Mouse (Mus musculus) stomach, postnatal 0 days (tissue): ENCODE measurements around the gene Vamp8. TPM values are rescaled to one million over a fixed set of nuclear protein-coding genes. Genes with fewer than 3 reads are reported as not detected.
A peak's percentile ranks its signal among the peaks of the same experiment; 100 is the strongest.

ENCODE experiments used
- ATAC-seq: fragments of 200-750 bp; cut with Nextera tagmentation; 2 replicates; pipeline ENCODE4 v1.8.0; 2017; ENCODE audit not compliant: low FRiP score, low TSS enrichment
- DNase-seq: peaks from one replicate; pipeline ENCODE4 v3.0.0-alpha.2; 2016; ENCODE audit warnings: low spot score
- H3K27ac ChIP-seq: fragments of 300-500 bp; sonication (generic); replicated peaks from 2 replicates; pipeline ENCODE4 v1.5.1; 2014; ENCODE audit warnings: mild to moderate bottlenecking, control low read depth
- H3K27me3 ChIP-seq: fragments of 300-500 bp; sonication (generic); 2 replicates; pipeline ENCODE4 v1.6.1; 2014; ENCODE audit warnings: low read length; ENCODE audit not compliant: control insufficient read depth, insufficient read depth
- H3K36me3 ChIP-seq: fragments of 300-500 bp; sonication (generic); 2 replicates; pipeline ENCODE4 v1.6.1; 2014; ENCODE audit warnings: low read length, mixed read lengths; ENCODE audit not compliant: control insufficient read depth, insufficient read depth
- H3K4me1 ChIP-seq: fragments of 300-500 bp; sonication (generic); replicated peaks from 2 replicates; pipeline ENCODE4 v1.6.1; 2014; ENCODE audit warnings: antibody characterized with exemption; ENCODE audit not compliant: control insufficient read depth, insufficient read depth
- H3K4me2 ChIP-seq: fragments of 300-500 bp; sonication (generic); replicated peaks from 2 replicates; pipeline ENCODE4 v1.6.1; 2014; ENCODE audit warnings: low read depth, mild to moderate bottlenecking, control low read depth, moderate library complexity
- H3K4me3 ChIP-seq: fragments of 300-500 bp; sonication (generic); 2 replicates; pipeline ENCODE4 v1.5.1; 2014; ENCODE audit warnings: low read depth, low read length, control low read depth
- H3K9ac ChIP-seq: fragments of 300-500 bp; sonication (generic); 2 replicates; pipeline ENCODE4 v1.6.1; 2014; ENCODE audit warnings: mild to moderate bottlenecking, low read length, control low read depth, mixed read lengths
- H3K9me3 ChIP-seq: fragments of 300-500 bp; sonication (generic); 2 replicates; pipeline ENCODE4 v1.6.1; 2016; ENCODE audit warnings: low read length; ENCODE audit not compliant: control insufficient read depth
- CTCF ChIP-seq: IDR thresholded peaks from 2 replicates; pipeline ENCODE4 v1.5.1; 2016; ENCODE audit warnings: antibody characterized with exemption, low read depth, mild to moderate bottlenecking, moderate library complexity
- EP300 ChIP-seq: optimal IDR thresholded peaks from 2 replicates; pipeline ENCODE3; 2016; ENCODE audit warnings: antibody characterized with exemption
- WGBS: fragments of 180-500 bp; shearing (Covaris S2); extraction: QIAGEN DNeasy Blood & Tissue Kit; methylation state at CpG from one replicate; pipeline ENCODE4 v1.1.7; 2014; 5-methylcytosine and 5-hydroxymethylcytosine counted together
- polyA plus RNA-seq: library from polyadenylated mRNA; unstranded; fragments of >200 nt; fragmentation: Nextera tagmentation; extraction: Ambion mirVana; gene quantifications from 2 replicates; pipeline ENCODE4 v1.2.1, GENCODE M21; 2015

The Vamp8 gene
- polyA plus RNA-seq, 1 experiment from 2014 or later, result 368 TPM

GRCm38 (mm10) chr6:72430989-72431921, 40.8 kb upstream of the Vamp8 start:
- DNase-seq (no peak), ATAC-seq (peak; percentile 36)
- Histone ChIP-seq H3K9me3 (no peaks in the 10 kb centered on the region), H3K4me2 (no peak overlapping the region), H3K9ac (no peak overlapping the region), H3K4me3 (no peak overlapping the region), H3K36me3 (peaks cover 9% of the 10 kb centered on the region), H3K4me1 (no peaks in the 10 kb centered on the region), H3K27ac (0 out of 2 replicates have a peak overlapping the region, but pooled peaks have one; percentile 24), H3K27me3 (no peaks in the 10 kb centered on the region)
- WGBS, result 36% methylated on average over 5 of the region's 5 CpGs
- TF ChIP-seq EP300 (no peak), CTCF (0 out of 2 replicates have a peak, but pooled peaks have one; percentile 11)

GRCm38 (mm10) chr6:72429061-72429842, 38.7 kb upstream of the Vamp8 start:
- Histone ChIP-seq H3K9me3 (no peaks in the 10 kb centered on the region), H3K36me3 (peaks cover 19% of the 10 kb centered on the region), H3K4me3 (no peak overlapping the region), H3K4me2 (no peak overlapping the region), H3K9ac (no peak overlapping the region), H3K4me1 (no peaks in the 10 kb centered on the region), H3K27me3 (no peaks in the 10 kb centered on the region), H3K27ac (no peak overlapping the region)
- 84% methylated on average over 21 of the region's 21 CpGs for whole genome bisulfite sequencing
- DNase-seq, result no peak
- ATAC-seq, result no peak
- TF ChIP-seq CTCF (no peak), EP300 (no peak)

GRCm38 (mm10) chr6:72428036-72428435, 37.5 kb upstream of the Vamp8 start:
- ATAC-seq (peak; percentile 69), DNase-seq (peak; percentile 83)
- Histone ChIP-seq H3K4me3 (no peak overlapping the region), H3K9ac (no peak overlapping the region), H3K27ac (no peak overlapping the region), H3K4me1 (no peaks in the 10 kb centered on the region), H3K36me3 (peaks cover 27% of the 10 kb centered on the region), H3K27me3 (no peaks in the 10 kb centered on the region), H3K9me3 (no peaks in the 10 kb centered on the region), H3K4me2 (no peak overlapping the region)
- 30% methylated on average over 8 of the region's 8 CpGs for WGBS
- no peak for TF ChIP-seq EP300
- peak; percentile 89 for TF ChIP-seq CTCF

- no peak overlapping the region for H3K9ac ChIP-seq
- ATAC-seq (no peak), DNase-seq (no peak)
- H3K4me2 ChIP-seq, result no peak overlapping the region
- no peak overlapping the region for H3K27ac ChIP-seq
- 90% methylated on average over 11 of the region's 11 CpGs for WGBS
- H3K27me3 ChIP-seq, result no peaks in the 10 kb centered on the region
- H3K4me3 ChIP-seq, result no peak overlapping the region
- no peaks in the 10 kb centered on the region for H3K9me3 ChIP-seq
- peaks cover 31% of the 10 kb centered on the region for H3K36me3 ChIP-seq
- no peaks in the 10 kb centered on the region for H3K4me1 ChIP-seq
- TF ChIP-seq CTCF, result no peak
- TF ChIP-seq EP300, result no peak
These were observed 35.1 kb upstream of the Vamp8 start for GRCm38 (mm10) chr6:72425646-72426045.

- ATAC-seq, result no peak
These were observed 30.4 kb upstream of the Vamp8 start for GRCm38 (mm10) chr6:72420901-72421300.

More at GRCm38 (mm10) chr6:72420901-72421300, 30.4 kb upstream of the Vamp8 start:
- Histone ChIP-seq H3K27ac (no peak overlapping the region), H3K4me3 (no peak overlapping the region), H3K27me3 (no peaks in the 10 kb centered on the region), H3K4me2 (no peak overlapping the region), H3K9ac (no peak overlapping the region), H3K36me3 (peaks cover 35% of the 10 kb centered on the region), H3K4me1 (no peaks in the 10 kb centered on the region), H3K9me3 (no peaks in the 10 kb centered on the region)
- WGBS, result 81% methylated on average over 10 of the region's 10 CpGs
- TF ChIP-seq EP300 (no peak), CTCF (no peak)
- DNase-seq, result no peak
